Mouse (Mus musculus): ENCODE results near the gene Rab3a. TPM values are rescaled to one million over a fixed set of nuclear protein-coding genes. Genes with fewer than 3 reads are reported as not detected.

Gene Rab3a
- polyA plus RNA-seq, 1 experiment from 2014 or later: 70.3 TPM

DNA sequence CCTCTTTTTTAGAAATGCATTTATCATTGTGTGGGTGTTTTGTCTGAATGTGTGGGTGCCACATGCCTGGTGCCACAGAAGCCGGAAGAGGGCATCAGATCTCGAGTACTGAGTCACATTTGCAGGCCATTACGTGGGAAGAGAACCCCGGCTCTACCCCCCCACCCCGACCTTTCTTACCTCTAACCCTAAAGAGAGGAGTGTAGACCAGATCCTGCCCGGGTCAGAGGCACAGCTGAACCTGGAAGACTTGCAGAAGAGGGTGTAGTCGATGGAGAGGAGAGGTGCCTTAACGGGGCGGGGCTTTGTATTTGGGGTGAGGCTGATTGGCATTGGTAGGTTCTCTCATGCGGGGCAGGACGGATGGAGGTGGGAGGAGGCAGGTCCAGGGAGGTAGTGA, 9.7 kb upstream of the Rab3a start:
- Histone ChIP-seq H3K27me3 (ENCODE audit: insufficient read depth, poor library complexity, severe bottlenecking) (peaks cover 98% of the 10 kb centered on the region), H3K4me1 (replicated peaks) (peaks cover 23% of the 10 kb centered on the region), H3K4me3 (no peak overlapping the region), H3K9me3 (no peaks in the 10 kb centered on the region), H3K36me3 (no peaks in the 10 kb centered on the region), H3K27ac (no peak overlapping the region)
- 51% methylated on average over 11 of the region's 11 CpGs for WGBS
- no peak for DNase-seq (ENCODE audit: low spot score)

DNA sequence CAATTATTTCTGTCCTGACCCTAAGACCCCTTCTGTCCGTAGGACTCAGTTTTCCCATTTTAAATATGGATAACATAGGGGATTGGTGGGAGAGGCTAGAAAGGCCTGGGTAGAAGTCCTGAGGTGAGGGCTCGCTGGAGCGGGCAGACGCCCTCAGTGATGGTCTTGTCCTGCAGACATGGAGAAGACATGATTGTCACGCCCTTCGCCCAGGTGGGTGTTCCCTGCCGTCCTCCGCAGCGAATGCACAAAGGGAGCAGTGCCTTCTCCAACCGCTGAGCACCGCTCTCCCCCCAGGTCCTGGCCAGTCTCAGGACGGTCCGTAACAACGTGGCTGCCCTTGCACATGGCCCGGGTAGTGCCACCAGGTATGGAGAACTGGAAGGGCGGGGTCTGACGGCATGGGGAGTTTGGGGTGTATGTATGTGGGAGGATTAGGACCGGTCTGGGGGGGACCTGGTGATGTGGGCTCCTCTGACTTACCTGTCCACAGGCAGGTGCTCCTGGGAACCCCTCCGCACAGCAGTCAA, 8.7 kb upstream of the Rab3a start:
- Histone ChIP-seq H3K27me3 (ENCODE audit: insufficient read depth, poor library complexity, severe bottlenecking) (peaks cover 96% of the 10 kb centered on the region), H3K27ac (no peak overlapping the region), H3K36me3 (no peaks in the 10 kb centered on the region), H3K4me3 (no peak overlapping the region), H3K4me1 (replicated peaks) (peaks cover 23% of the 10 kb centered on the region), H3K9me3 (no peaks in the 10 kb centered on the region)
- DNase-seq (ENCODE audit: low spot score): no peak
- WGBS: 56% methylated on average over 19 of the region's 19 CpGs

DNA sequence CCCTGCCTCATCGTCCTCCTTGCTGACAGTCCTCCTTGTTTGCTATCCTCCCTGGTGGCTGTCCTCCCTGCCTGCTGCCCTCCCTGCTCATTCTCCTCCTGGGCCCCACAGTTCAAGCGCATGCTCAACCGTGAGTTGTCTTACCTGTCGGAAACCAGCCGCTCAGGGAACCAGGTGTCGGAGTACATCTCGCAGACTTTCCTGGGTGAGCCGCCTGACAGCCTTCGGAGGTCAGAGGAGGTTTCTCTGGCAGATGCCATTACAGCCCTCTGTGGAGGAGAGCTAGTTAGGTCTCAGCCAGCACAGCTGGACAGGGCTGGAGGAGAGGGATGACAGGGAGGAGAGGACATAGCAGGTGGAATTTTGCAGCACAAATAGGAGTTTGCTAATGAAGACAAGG, 7.8 kb upstream of the Rab3a start:
- 76% methylated on average over 9 of the region's 9 CpGs for WGBS
- Histone ChIP-seq H3K27me3 (ENCODE audit: insufficient read depth, poor library complexity, severe bottlenecking) (peaks cover 86% of the 10 kb centered on the region), H3K4me3 (no peak overlapping the region), H3K4me1 (replicated peaks) (peaks cover 22% of the 10 kb centered on the region), H3K9me3 (no peaks in the 10 kb centered on the region), H3K27ac (no peak overlapping the region), H3K36me3 (no peaks in the 10 kb centered on the region)
- DNase-seq (ENCODE audit: low spot score): no peak

DNA sequence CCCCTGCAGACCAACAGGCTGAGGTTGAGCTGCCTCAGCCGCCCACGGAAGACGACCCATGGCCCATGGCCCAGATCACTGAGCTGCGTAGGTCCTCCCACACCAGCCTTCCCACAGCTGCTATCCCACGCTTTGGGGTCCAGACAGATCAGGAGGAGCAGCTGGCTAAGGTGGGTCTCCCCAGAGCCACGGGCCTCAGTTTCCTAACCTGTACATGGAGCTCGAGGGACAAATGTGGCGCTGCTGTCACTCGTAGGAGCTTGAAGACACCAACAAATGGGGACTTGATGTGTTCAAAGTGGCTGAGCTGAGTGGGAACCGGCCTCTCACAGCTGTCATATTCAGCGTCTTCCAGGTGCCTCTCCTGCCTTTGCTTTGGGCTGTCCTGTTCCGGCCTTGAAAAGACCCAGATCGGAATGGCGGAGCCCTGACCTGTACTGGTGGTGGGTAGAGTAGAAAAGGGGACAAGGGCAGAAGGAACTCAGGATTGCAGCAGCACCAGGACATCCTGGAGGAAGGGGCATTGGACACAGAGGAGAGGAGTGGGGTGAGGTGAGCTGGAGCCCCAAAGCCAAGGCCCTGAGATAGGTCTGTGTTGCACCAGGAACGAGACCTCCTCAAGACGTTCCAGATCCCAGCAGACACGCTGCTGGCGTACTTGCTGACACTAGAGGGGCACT, 7.1 kb upstream of the Rab3a start:
- WGBS: 84% methylated on average over 18 of the region's 18 CpGs
- no peak for DNase-seq (ENCODE audit: low spot score)
- Histone ChIP-seq H3K4me3 (no peak overlapping the region), H3K9me3 (no peaks in the 10 kb centered on the region), H3K4me1 (replicated peaks) (peaks cover 23% of the 10 kb centered on the region), H3K27me3 (ENCODE audit: insufficient read depth, poor library complexity, severe bottlenecking) (peaks cover 80% of the 10 kb centered on the region), H3K36me3 (no peaks in the 10 kb centered on the region), H3K27ac (no peak overlapping the region)

DNA sequence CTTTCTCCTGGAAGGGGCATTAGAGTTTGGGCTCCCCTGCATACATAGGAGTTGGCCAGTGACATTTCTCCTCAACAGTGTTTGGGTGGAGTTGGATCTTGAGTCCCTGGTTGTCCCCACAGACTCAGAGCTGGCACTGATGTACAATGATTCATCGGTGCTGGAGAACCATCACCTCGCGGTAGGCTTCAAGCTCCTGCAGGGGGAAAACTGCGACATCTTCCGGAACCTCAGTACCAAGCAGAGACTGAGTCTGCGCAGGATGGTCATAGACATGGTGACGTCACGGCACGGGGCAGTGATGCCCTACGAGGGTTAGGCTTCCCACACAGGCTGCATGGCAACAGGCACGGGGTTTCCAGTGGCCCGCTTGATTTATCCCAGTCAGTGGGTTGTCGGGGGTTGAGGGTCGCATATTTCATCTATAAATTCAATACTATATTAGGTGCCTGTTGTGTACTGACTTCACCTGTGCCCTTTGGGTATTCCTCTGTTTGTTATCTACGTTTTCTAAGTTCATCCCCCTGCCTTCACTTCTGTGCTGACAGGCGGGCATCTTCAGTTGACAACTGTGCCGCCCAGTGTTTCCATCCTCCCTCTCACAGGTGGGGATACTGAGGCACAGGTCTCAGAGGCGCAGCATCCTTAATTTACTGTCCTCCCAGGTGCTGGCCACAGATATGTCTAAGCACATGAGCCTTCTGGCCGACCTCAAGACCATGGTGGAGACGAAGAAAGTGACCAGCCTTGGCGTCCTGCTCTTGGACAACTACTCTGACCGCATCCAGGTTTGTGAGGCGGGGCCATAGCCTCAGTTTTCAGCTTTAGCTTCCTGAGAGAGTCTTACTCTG, 6.0 kb upstream of the Rab3a start:
- peaks cover 24% of the 10 kb centered on the region for H3K4me1 ChIP-seq (replicated peaks)
- H3K4me3 ChIP-seq: no peak overlapping the region
- no peaks in the 10 kb centered on the region for H3K9me3 ChIP-seq
- no peaks in the 10 kb centered on the region for H3K36me3 ChIP-seq
- no peak overlapping the region for H3K27ac ChIP-seq
- DNase-seq (ENCODE audit: low spot score): no peak
- peaks cover 69% of the 10 kb centered on the region for H3K27me3 ChIP-seq (ENCODE audit: insufficient read depth, poor library complexity, severe bottlenecking)
- 89% methylated on average over 23 of the region's 23 CpGs for WGBS

DNA sequence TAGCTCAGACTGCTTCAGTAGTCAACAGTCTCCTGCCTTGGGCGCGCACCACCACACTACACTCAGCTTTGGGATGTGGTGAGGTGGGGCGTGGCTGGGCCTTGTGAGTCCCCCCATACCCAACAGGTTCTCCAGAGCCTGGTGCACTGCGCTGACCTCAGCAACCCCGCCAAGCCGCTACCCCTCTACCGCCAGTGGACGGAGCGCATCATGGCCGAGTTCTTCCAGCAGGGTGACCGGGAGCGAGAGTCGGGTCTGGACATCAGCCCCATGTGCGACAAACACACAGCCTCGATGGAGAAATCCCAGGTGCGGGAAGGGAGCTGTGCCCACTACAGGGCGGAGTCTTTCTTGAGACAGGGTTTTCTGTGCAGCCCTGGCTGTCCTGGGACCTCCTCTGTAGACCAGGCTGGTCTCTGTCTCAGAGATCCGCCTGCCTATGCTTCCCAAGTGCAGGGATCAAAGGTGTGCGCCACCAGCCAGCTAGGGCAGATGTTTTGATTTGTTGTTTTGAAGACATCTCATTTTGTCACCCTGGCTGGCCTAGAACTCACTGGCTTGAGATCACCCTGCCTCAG, 5.3 kb upstream of the Rab3a start:
- H3K27ac ChIP-seq: no peak overlapping the region
- peaks cover 20% of the 10 kb centered on the region for H3K4me1 ChIP-seq (replicated peaks)
- no peak overlapping the region for H3K4me3 ChIP-seq
- no peak for DNase-seq (ENCODE audit: low spot score)
- 83% methylated on average over 19 of the region's 19 CpGs for WGBS
- no peaks in the 10 kb centered on the region for H3K36me3 ChIP-seq
- peaks cover 61% of the 10 kb centered on the region for H3K27me3 ChIP-seq (ENCODE audit: insufficient read depth, poor library complexity, severe bottlenecking)
- H3K9me3 ChIP-seq: no peaks in the 10 kb centered on the region

DNA sequence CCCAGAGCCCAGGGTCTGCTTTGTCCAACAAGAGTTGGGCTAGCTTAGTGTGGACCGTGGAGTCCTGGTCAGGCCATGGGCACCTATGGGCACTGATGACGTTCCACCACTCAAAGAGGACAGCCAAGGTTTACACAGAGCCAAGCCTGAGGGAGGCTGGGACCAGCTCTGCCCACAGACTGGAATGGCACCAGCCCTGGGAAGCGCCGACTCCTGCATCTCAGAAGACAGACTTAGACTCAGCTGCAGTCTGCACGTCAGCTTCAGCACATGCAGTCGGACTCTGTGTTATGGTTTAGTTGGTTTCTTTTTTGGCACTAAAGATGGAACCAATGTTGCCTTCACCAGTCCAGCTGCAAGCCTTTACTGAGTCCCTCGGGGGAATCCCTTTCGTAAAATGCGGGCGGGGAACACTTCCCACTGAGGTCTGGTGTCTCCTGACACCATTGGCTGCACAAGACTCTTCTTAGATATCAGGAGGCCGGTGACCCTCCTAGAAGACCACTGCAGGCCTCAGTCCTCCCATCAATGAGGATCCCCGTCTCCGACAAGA, 4.3 kb upstream of the Rab3a start:
- no peak overlapping the region for H3K4me3 ChIP-seq
- 85% methylated on average over 13 of the region's 13 CpGs for whole genome bisulfite sequencing
- no peaks in the 10 kb centered on the region for H3K9me3 ChIP-seq
- peaks cover 27% of the 10 kb centered on the region for H3K4me1 ChIP-seq (replicated peaks)
- peaks cover 54% of the 10 kb centered on the region for H3K27me3 ChIP-seq (ENCODE audit: insufficient read depth, poor library complexity, severe bottlenecking)
- no peak for DNase-seq (ENCODE audit: low spot score)
- no peak overlapping the region for H3K27ac ChIP-seq
- H3K36me3 ChIP-seq: no peaks in the 10 kb centered on the region

DNA sequence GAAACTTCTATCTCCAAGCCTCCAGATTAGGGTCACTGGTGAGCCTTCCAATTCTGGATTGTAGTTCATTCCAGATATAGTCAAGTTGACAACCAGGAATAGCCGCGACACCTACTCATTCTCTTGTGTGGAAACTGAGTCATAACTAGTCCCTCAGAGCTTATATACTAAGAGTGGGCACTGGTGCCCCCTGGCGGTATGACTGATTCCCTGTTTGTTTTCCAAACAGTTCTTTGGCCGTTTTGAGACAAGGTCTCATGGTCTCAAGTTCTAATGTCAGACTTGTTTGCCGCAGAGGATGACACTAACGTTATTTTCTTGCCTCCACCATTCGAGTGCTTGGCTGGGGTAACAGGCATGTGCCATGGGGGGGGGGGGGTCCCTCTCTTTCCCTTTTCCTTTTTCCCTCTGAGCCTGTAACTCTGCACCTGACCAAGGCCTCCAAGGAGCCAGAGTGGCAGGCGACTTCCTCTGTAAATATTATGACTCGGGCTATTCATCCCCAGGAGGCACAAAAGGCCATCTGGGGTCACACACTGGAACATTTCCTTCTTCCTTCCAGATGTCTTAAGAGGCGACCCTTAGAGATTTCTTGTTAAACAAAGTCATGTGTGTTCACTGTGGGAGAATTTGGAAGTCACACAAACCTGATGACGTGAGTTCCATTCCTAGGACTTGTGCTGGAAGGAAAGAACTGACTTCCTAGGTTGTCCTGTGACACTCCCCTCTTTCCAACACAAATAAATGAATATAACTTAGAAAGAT, 2.3 kb upstream of the Rab3a start:
- Histone ChIP-seq H3K27ac (peak overlapping the region; percentile 24; the same call in 1 of the 2 replicates), H3K4me1 (replicated peaks) (peaks cover 36% of the 10 kb centered on the region), H3K27me3 (ENCODE audit: insufficient read depth, poor library complexity, severe bottlenecking) (peaks cover 49% of the 10 kb centered on the region), H3K36me3 (peaks cover 11% of the 10 kb centered on the region), H3K9me3 (no peaks in the 10 kb centered on the region), H3K4me3 (no peak overlapping the region)
- DNase-seq (ENCODE audit: low spot score): peak; percentile 71
- 38% methylated on average over 11 of the region's 11 CpGs for WGBS

DNA sequence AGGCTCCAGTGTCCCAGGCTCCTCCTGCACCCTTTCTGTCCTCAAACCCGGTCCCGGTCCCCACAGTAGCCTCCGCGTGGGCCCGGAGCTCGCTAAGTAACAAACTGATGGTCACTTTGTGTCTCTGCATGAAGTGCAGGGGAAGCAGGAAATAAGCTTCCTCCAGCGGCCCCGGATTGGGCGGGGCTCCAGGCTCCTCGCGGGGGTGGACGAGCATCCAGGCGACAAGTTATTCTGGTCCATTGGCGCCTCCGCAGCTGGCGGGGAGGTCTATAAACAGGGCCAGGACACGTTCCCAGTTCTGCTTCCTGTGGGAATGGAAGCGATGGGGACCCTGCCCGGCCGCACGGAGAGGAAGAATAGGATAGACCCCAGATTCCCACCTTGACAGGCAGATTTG, 1.3 kb upstream of the Rab3a start:
- peaks cover 41% of the 10 kb centered on the region for H3K4me1 ChIP-seq (replicated peaks)
- H3K4me3 ChIP-seq: peak overlapping the region; percentile 27; the same call in 1 of the 2 replicates
- peak; percentile 33 for DNase-seq (ENCODE audit: low spot score)
- H3K27me3 ChIP-seq (ENCODE audit: insufficient read depth, poor library complexity, severe bottlenecking): peaks cover 39% of the 10 kb centered on the region
- H3K36me3 ChIP-seq: peaks cover 21% of the 10 kb centered on the region
- peak overlapping the region; percentile 24 for H3K27ac ChIP-seq
- H3K9me3 ChIP-seq: no peaks in the 10 kb centered on the region
- 30% methylated on average over 21 of the region's 21 CpGs for WGBS

DNA sequence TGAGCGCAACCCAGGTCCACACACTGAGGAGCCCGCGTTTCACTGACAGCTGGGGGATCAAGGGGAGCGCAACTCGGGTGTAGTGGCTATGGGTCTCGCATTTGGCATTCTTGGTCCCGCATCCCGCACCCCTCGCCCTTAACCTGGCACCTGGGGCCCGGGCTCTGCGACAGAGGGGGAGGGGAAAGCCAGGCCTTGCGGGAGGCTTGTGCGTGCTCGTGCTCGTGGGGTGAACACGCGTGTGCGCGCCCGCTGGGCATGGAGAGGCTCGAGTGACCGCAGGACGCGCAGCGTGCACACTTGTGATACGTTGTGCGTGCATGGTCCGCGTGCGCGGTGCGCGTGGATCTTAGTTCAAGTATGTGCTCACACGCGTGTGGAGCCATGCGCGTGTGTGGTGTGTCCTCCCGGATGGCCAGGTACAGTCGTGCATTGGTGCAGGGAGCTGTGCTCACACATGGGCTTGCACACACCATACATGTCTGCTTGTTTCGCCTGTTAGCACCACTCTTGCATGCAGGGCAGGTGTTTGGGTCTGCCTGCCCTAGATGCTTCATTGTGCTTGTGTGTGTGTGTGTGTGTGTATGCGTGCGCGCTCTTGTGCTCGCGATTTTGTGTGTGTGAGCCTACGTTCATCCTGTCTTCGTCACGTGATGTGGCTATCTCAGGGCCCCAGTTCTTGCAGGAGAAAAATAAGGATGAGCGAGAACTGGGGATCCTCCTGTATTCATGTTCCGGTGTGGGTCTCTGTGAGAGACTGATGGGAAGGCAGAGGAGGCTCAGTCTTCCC, 587 bp downstream of the Rab3a start:
- WGBS: 19% methylated on average over 50 of the region's 50 CpGs

DNA sequence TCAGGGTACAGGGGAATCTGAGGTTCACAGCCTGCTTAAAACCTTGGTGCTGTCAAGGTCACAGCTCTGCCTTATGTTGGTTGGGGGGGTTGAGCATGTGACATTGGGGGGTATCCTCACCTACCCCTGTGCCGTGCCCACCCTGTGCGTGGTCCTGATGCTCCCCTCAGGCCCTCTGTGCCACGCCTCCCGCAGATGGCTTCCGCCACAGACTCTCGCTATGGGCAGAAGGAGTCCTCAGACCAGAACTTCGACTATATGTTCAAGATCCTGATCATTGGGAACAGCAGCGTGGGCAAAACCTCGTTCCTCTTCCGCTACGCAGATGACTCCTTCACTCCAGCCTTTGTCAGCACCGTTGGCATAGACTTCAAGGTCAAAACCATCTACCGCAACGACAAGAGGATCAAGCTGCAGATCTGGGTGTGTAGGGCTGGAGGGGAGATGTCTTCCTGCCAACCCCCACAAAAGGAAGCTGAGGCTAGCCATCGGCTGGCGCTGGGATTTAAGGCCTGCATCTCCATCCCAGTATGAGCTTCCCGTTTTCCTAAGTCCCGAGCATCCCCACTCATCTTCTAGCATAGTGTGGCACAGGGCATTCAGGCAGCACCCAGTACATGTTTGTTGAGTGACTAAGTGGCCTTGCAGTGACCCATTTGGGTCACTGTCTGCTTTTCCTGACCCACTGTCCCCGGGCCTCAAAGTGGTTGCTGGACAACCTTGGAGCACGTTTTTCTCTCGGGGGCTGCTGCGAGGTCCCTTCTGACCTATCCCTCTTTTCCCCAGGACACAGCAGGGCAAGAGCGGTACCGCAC, 1.4 kb downstream of the Rab3a start:
- H3K27me3 ChIP-seq (ENCODE audit: insufficient read depth, poor library complexity, severe bottlenecking): peaks cover 18% of the 10 kb centered on the region
- no peak for DNase-seq (ENCODE audit: low spot score)
- 0 out of 2 replicates have a peak overlapping the region, but pooled peaks have one; percentile 85 for H3K27ac ChIP-seq
- H3K9me3 ChIP-seq: no peaks in the 10 kb centered on the region
- peaks cover 67% of the 10 kb centered on the region for H3K4me1 ChIP-seq (replicated peaks)
- peak overlapping the region; percentile 69 for H3K4me3 ChIP-seq
- 84% methylated on average over 24 of the region's 24 CpGs for WGBS
- H3K36me3 ChIP-seq: peaks cover 27% of the 10 kb centered on the region

More for the DNA sequence above, 587 bp downstream of the Rab3a start:
- peaks cover 60% of the 10 kb centered on the region for H3K4me1 ChIP-seq (replicated peaks)
- H3K4me3 ChIP-seq: peak overlapping the region; percentile 69
- no peak for DNase-seq (ENCODE audit: low spot score)
- H3K27me3 ChIP-seq (ENCODE audit: insufficient read depth, poor library complexity, severe bottlenecking): peaks cover 20% of the 10 kb centered on the region
- peaks cover 27% of the 10 kb centered on the region for H3K36me3 ChIP-seq
- no peaks in the 10 kb centered on the region for H3K9me3 ChIP-seq
- H3K27ac ChIP-seq: peak overlapping the region; percentile 85
